Mouse (Mus musculus) activated CD4-positive, CD25-positive, alpha-beta regulatory T cell (primary cell): ENCODE results near the gene Srsf3. TPM values are rescaled to one million over a fixed set of nuclear protein-coding genes. Genes with fewer than 3 reads are reported as not detected.

Experiments used
- polyA plus RNA-seq, 2 experiments: library from polyadenylated mRNA; unstranded; fragments of 100-300 nt; shearing (Covaris generic); gene quantifications; one replicate each; pipeline ENCODE4 v1.2.1; 2017

Gene Srsf3
- polyA plus RNA-seq: 100 to 1,000 TPM; 435 to 483 TPM

GRCm38 (mm10) chr17:29032274-29033069, at the start of gene Srsf3:
Gene Srsf3 (plus strand): TSS chr17:29032628.

GRCm38 (mm10) chr17:29007641-29008325, 24.6 kb upstream of the Srsf3 start, which contains the start of gene Stk38:
Gene Stk38 (minus strand): TSS chr17:29007995.

GRCm38 (mm10) chr17:29090776-29091175, 58.3 kb downstream of the Srsf3 start, which contains the start of gene Cdkn1a:
Gene Cdkn1a (plus strand): TSS chr17:29090976.

Other genes starting within 250 kb of the Srsf3 start
- 10 to 100 TPM in 1 of 2 experiments, 1 to 10 TPM in 1; 9.6 to 10.1 TPM for gene Brpf3, start 231.5 kb upstream of the Srsf3 start, polyA plus RNA-seq
- gene Pnpla1, start 174.2 kb upstream of the Srsf3 start, polyA plus RNA-seq: under 1 TPM in 1 of 2 experiments, not detected in 1; 0.05 TPM
- gene 4930539E08Rik, start 117.3 kb upstream of the Srsf3 start, polyA plus RNA-seq: 1 to 10 TPM in 1 of 2 experiments, under 1 TPM in 1; 0.80 to 1.8 TPM
- not detected for gene Pxt1, start 88.8 kb upstream of the Srsf3 start, polyA plus RNA-seq
- 10 to 100 TPM; 59.6 to 83.2 TPM for gene Kctd20, start 80.7 kb upstream of the Srsf3 start, polyA plus RNA-seq
- 100 to 1,000 TPM; 253 to 316 TPM for gene Stk38, start 24.6 kb upstream of the Srsf3 start, polyA plus RNA-seq
- gene Cdkn1a, start 58.3 kb downstream of the Srsf3 start, polyA plus RNA-seq: 10 to 100 TPM in 1 of 2 experiments, 1 to 10 TPM in 1; 7.9 to 10.7 TPM
- gene Rab44, start 81.5 kb downstream of the Srsf3 start, polyA plus RNA-seq: under 1 TPM; 0.18 to 0.69 TPM
- under 1 TPM; 0.59 to 0.91 TPM for gene Cpne5, start 205.5 kb downstream of the Srsf3 start, polyA plus RNA-seq
- 100 to 1,000 TPM in 1 of 2 experiments, 10 to 100 TPM in 1; 88.1 to 114 TPM for gene Ppil1, start 231.6 kb downstream of the Srsf3 start, polyA plus RNA-seq
- 100 to 1,000 TPM; 118 to 172 TPM for gene BC004004, start 236.2 kb downstream of the Srsf3 start, polyA plus RNA-seq